Mouse (Mus musculus): ENCODE results near the gene Olfr680-ps1. TPM values are rescaled to one million over a fixed set of nuclear protein-coding genes. Genes with fewer than 3 reads are reported as not detected.

The Olfr680-ps1 gene
- polyA plus RNA-seq (2017; shearing (Covaris generic)), result not detected

DNA sequence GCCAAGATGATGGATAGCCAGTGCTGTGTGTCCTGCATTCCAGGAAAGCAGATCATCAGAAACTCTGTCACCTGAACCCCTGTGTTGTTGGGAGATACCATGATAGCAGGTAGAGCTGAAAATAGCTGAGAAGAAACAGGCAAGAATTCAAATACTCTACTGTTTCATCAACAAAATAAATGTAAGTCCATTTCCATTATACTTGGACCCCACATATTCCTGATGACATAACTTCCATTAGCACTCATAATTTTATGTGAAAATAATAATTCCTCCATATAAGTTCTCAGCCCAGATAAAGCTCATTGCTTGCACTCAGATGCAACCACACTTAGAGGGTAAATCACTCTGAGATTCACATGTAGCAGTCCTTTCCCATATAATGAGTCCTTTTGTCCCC, at the start of gene Olfr680-ps1:
Gene Olfr680-ps1, minus strand, starts transcription at position 101 of the 400 bp plus-strand sequence.

DNA sequence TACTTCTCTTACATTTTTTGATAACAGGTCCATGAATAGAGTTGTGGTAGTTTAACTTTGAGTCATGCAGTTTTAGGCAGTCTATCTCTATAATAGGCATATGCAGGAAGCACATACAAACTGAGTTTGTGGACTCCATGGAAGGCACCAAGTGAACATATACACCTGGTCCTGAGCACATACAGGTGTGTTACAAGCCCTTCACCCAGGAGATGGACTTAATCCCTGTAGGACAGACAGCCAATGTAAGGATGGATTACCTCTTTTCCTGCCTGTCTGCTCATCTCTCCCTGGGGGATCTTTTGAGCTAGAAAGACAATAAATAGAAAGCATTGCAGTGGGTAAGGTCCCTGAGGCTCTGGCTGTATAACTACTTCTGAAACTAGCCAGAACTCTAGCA, 23.9 kb upstream of the Olfr680-ps1 start, which contains the start of gene Olfr681:
Gene Olfr681, plus strand, starts transcription at position 301 of the 400 bp plus-strand sequence.

DNA sequence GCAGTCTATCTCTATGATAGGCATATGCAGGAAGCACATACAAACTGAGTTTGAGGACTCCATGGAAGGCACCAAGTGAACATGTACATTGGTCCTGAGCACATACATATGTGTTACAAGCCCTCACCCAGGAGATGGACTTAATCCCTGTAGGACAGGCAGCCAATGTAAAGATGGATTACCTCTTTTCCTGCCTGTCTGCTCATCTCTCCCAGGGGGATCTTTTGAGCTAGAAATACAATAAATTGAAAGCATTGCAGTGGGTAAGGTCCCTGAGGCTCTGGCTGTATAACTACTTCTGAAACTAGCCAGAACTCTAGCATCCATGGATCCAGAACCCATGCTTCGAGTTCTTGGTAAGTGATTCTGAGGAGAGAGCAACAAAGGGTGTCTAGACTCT, 11.7 kb downstream of the Olfr680-ps1 start, which contains the start of gene Olfr679:
Gene Olfr679, plus strand, starts transcription at position 301 of the 400 bp plus-strand sequence.

DNA sequence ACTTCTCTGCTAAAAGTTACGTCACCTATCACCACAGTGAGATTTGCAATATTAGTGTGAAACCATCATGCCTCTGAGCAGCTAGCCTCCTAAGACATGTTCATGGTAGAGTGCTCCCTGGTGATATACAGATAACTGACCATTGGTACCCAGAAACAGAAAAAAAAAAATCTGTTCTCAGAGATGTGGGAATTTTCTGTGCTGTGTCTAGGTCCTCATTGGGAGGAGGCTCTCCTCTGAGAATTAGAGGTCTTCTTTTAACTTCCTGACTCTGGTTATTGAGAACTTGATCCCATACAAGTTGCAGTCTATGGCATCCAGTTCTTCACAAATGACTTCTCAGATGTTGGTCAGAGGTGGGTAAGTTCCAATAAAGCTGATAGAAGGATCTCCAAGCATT, 28.4 kb downstream of the Olfr680-ps1 start, which contains the start of gene Olfr678:
Gene Olfr678, plus strand, starts transcription at position 301 of the 400 bp plus-strand sequence.

Other genes starting within 250 kb of the Olfr680-ps1 start
- not detected for gene Usp17la, start 235.8 kb downstream of the Olfr680-ps1 start, polyA plus RNA-seq (2017; shearing (Covaris generic))
- gene Olfr665, start 214.8 kb downstream of the Olfr680-ps1 start, polyA plus RNA-seq (2017; shearing (Covaris generic)), result not detected
- gene Olfr666, start 196.9 kb downstream of the Olfr680-ps1 start, polyA plus RNA-seq (2017; shearing (Covaris generic)), result not detected
- not detected for gene Olfr667, start 171.3 kb downstream of the Olfr680-ps1 start, polyA plus RNA-seq (2017; shearing (Covaris generic))
- gene Olfr668, start 164.8 kb downstream of the Olfr680-ps1 start, polyA plus RNA-seq (2017; shearing (Covaris generic)), result not detected
- gene Olfr669, start 158.6 kb downstream of the Olfr680-ps1 start, polyA plus RNA-seq (2017; shearing (Covaris generic)), result not detected
- gene Olfr670, start 130.2 kb downstream of the Olfr680-ps1 start, polyA plus RNA-seq (2017; shearing (Covaris generic)), result not detected
- 0.17 TPM for gene Olfr671, start 113.7 kb downstream of the Olfr680-ps1 start, polyA plus RNA-seq (2017; shearing (Covaris generic))
- gene Olfr672, start 90.8 kb downstream of the Olfr680-ps1 start, polyA plus RNA-seq (2017; shearing (Covaris generic)), result not detected
- gene Olfr675, start 64.4 kb downstream of the Olfr680-ps1 start, polyA plus RNA-seq (2017; shearing (Covaris generic)), result not detected
- not detected for gene Olfr676, start 60.1 kb downstream of the Olfr680-ps1 start, polyA plus RNA-seq (2017; shearing (Covaris generic))
- gene Olfr677, start 41.4 kb downstream of the Olfr680-ps1 start, polyA plus RNA-seq (2017; shearing (Covaris generic)), result not detected
- gene Olfr678, start 28.3 kb downstream of the Olfr680-ps1 start, polyA plus RNA-seq (2017; shearing (Covaris generic)), result not detected
- gene Olfr679, start 11.6 kb downstream of the Olfr680-ps1 start, polyA plus RNA-seq (2017; shearing (Covaris generic)), result not detected
- gene Olfr681, start 24.0 kb upstream of the Olfr680-ps1 start, polyA plus RNA-seq (2017; shearing (Covaris generic)), result not detected
- not detected for gene Olfr683, start 54.2 kb upstream of the Olfr680-ps1 start, polyA plus RNA-seq (2017; shearing (Covaris generic))
- not detected for gene Olfr684, start 70.8 kb upstream of the Olfr680-ps1 start, polyA plus RNA-seq (2017; shearing (Covaris generic))
- not detected for gene Olfr685, start 93.2 kb upstream of the Olfr680-ps1 start, polyA plus RNA-seq (2017; shearing (Covaris generic))
- gene Olfr686, start 114.7 kb upstream of the Olfr680-ps1 start, polyA plus RNA-seq (2017; shearing (Covaris generic)), result not detected
- not detected for gene Olfr688, start 195.3 kb upstream of the Olfr680-ps1 start, polyA plus RNA-seq (2017; shearing (Covaris generic))
- 0.06 TPM for gene Olfr689, start 218.3 kb upstream of the Olfr680-ps1 start, polyA plus RNA-seq (2017; shearing (Covaris generic))
- not detected for gene Olfr690, start 241.3 kb upstream of the Olfr680-ps1 start, polyA plus RNA-seq (2017; shearing (Covaris generic))
- gene Olfr691, start 249.5 kb upstream of the Olfr680-ps1 start, polyA plus RNA-seq (2017; shearing (Covaris generic)), result not detected

All from naive thymus-derived CD4-positive, alpha-beta T cell, adult 5 months (primary cell).